In genomic region chr1:164690055-164690454, GRCm38 (mm10) we compare ENCODE assay signal across 17 mouse cellular contexts.
"Had no signal": no experiment of that assay in that cellular context is flagged by ENCODE, and none has a peak within 500 bp of the region (broad histone marks: within the 10 kb centered on the region; RNA-seq: fewer than 3 reads in every experiment).

No protein-coding gene starts in this region.

- H3K27me3 ChIP-seq: liver, embryonic 13.5 days; liver, embryonic 15.5 days; megakaryocyte, embryonic 14.5 days; midbrain, embryonic 13.5 days; midbrain, embryonic 15.5 days; neural tube, embryonic 12.5 days; stomach, embryonic 15.5 days had no signal

- H3K4me2 ChIP-seq: liver, embryonic 13.5 days; liver, embryonic 15.5 days; midbrain, embryonic 11.5 days; midbrain, embryonic 13.5 days; midbrain, embryonic 15.5 days; neural tube, embryonic 12.5 days; stomach, embryonic 15.5 days had no signal

- DNase-seq: liver, embryonic 13.5 days; liver, postnatal 0 days; lung, postnatal 10 days; lung, postnatal 36 days; right cerebral cortex, postnatal 14 days; thymus, adult 2 months; thymus, postnatal 25 days; thymus, postnatal 4 days had no signal

- H3K36me3 ChIP-seq: liver, embryonic 13.5 days; liver, embryonic 15.5 days; midbrain, embryonic 13.5 days; midbrain, embryonic 15.5 days; neural tube, embryonic 12.5 days; stomach, embryonic 15.5 days had no signal

- H3K9me3 ChIP-seq: liver, embryonic 13.5 days; liver, embryonic 15.5 days; megakaryocyte, embryonic 14.5 days; midbrain, embryonic 13.5 days; midbrain, embryonic 15.5 days; neural tube, embryonic 12.5 days; stomach, embryonic 15.5 days had no signal

- H3K4me1 ChIP-seq: liver, embryonic 13.5 days; liver, embryonic 15.5 days; megakaryocyte, embryonic 14.5 days; midbrain, embryonic 13.5 days; midbrain, embryonic 15.5 days; neural tube, embryonic 12.5 days; stomach, embryonic 15.5 days had no signal

- H3K4me3 ChIP-seq: liver, embryonic 13.5 days; liver, embryonic 15.5 days; megakaryocyte, embryonic 14.5 days; midbrain, embryonic 13.5 days; midbrain, embryonic 15.5 days; neural tube, embryonic 12.5 days; stomach, embryonic 15.5 days had no signal

- H3K27ac ChIP-seq: liver, embryonic 13.5 days; liver, embryonic 15.5 days; macrophage; midbrain, embryonic 13.5 days; midbrain, embryonic 15.5 days; neural tube, embryonic 12.5 days; stomach, embryonic 15.5 days; stomach, postnatal 0 days had no signal

- H3K9ac ChIP-seq: liver, embryonic 13.5 days; liver, embryonic 15.5 days; liver, postnatal 0 days; midbrain, embryonic 13.5 days; midbrain, embryonic 15.5 days; neural tube, embryonic 12.5 days; stomach, embryonic 15.5 days had no signal

- ATAC-seq: liver, postnatal 0 days; midbrain, embryonic 13.5 days; midbrain, embryonic 15.5 days had no signal
